Mouse (Mus musculus) natural killer cell, adult 2 months (primary cell): ENCODE data around the gene Gnb5.

ENCODE experiments used
- DNase-seq, 2 experiments: peaks; one replicate each; pipeline ENCODE4 v3.0.0; 2022; ENCODE audit warnings: low spot score in 2 of 2

The Gnb5 gene

GRCm38 (mm10) chr9:75304286-75304685 lies 1.8 kb upstream of the Gnb5 start:
- no peak for DNase-seq

DNA sequence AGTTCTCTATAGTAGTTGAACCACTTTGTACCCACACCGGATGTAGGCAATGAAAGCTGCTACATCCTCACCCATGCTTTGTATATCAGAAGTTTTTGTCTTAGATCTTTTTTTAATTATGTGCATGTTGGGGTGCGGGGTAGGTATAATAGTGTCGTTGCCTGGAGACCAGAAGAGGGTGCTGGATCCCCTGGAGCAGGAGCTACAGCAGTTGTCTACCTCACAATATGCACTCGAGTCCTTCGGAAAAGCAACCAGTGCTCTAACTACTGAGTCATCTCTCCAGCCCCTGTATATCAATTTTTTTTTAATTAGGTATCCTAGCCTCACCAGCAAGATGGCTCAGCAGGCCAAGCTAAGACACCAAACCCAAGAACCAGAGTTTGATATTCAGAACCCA lies 927 bp downstream of the Gnb5 start:
- DNase-seq = no peak

DNA sequence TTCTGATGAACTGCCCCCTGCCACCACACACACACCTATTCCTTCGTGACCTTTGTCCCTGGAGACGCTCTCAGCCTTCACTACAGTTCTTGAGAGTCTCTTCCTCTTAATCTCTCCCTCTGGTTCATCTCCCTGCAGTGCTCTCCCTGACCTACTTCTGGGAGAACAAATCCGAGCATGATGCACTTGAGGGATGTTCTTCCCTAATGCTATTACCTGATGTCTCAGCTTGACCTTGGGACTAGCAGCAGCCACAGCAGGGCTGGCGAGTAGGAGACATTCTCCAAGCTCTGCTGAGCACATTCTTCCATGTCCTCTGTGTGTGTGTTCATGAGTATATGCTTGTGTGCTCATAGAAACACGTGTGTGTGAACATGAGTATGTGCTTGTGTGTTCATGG lies 2.5 kb downstream of the Gnb5 start:
- no peak for DNase-seq

DNA sequence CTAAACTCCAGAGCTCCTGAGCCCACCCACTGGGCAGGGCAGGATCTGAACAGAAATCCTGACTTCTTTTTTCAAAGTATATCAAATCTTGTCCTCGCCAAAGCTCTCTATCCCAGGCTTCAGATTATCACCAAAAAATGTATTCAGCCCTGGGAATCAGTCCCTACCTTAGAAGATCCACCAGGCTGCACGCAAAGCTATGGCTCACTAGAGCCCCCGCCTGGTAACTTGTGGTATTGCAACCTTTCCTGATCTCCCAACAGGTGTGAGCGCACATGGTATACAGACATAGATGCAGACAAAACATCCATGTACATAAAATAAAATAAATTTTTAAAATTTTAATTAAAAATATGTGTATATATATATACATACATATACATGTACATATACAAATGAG lies 5.9 kb downstream of the Gnb5 start:
- peak; percentile 50 to 64 for DNase-seq

DNA sequence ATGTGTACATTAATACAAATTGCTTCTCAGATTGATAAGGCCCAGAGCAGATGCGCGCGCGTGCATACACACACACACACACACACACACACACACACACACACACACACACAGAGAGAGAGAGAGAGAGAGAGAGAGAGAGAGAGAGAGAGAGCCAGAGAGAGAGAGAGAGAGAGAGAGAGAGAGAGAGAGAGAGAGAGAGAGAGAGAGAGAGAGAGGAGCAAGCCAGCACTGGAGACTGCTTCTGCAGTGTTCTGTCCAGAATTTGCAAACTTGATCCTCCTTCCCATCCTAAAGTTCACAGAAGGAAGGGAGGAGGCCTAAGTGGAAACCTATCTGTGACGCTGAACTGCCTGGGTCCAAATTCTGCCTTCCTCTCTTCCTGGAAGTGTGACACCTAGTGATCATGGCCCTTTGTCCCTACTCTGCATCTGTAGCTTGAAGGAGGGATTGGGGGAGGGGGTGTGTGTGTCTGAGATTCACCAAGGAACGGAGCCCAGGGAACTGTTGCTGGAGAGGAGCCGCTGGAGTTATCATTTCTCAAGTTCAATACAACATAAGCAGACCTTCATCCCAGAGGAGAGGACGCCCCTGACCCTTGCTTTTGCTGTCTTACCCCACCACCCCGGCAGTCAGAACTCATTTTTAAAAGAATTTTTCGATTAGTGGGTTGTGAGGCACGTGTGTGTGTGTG lies 7.2 kb downstream of the Gnb5 start:
- no peak for DNase-seq

GRCm38 (mm10) chr9:75313832-75314516 lies 7.9 kb downstream of the Gnb5 start:
- peak; percentile 62 to 64 for DNase-seq

DNA sequence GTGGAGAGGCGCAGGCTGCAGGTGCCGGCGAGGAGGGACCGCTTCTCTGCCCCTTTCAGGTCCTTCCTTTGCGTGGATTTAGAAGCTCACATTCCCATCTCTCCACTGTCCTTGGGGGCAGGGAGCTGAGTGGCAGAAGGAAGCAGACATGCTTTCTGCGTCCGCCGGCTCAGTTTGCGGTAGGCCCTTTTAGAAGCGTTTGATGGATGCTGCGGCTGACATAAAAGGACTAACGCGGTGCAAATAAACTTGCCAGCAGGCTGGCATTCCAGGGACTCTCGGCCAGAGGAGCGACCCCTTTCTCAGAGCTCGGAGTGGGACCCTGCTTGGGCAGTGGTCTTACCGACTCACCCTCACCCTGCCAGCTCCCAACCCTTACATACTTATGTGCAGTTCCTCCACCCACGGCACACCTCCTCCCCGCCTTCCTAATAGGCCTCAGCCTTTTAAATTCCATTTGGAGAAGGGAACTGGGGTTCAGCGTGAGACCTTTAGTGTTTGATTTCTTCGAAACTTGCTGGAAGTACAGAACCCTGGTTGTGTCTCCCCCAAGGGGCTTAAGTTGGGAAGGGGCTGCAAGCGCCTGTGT lies 8.5 kb downstream of the Gnb5 start:
- no peak for DNase-seq

GRCm38 (mm10) chr9:75315238-75315637 lies 9.2 kb downstream of the Gnb5 start:
- DNase-seq = no peak

DNA sequence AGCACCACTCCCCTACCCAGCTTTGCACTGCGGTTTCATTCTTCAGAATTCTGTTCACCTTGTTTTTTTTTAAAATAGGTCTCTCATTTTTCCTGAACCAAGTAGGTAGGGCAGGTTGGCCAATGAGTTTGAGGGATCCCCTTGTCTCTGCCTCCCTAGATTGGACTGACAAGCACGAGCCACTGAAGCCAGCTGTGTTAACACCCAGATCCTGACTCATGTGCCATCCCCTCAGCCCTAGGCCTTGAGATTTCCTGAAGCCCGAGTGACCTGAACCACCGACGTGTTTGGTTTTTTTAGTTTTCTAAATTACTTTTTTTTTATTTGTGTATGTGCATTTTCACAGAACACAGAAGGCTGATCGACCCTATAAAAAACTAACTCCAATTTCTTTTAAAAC lies 10.7 kb downstream of the Gnb5 start:
- no peak for DNase-seq

DNA sequence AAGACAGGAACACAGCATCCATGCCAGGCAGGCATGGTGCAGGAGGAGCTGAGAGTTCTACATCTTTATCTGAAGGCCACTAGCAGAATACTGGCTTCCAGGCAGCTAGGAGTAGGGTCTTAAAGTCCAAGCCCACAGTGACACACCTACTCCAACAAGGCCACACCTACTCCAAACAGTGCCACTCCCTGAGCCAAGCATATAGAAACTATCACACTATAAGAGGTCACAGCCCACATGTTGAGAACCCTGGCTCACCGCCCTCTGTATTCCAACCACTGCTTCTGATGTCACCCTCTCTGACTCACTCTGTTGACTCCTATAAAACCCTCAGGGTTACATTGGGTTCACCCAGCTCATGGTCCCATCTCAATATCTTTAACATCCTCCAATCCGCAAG lies 12.1 kb downstream of the Gnb5 start:
- DNase-seq = no peak

- DNase-seq = no peak
These were observed 13.3 kb downstream of the Gnb5 start for GRCm38 (mm10) chr9:75319365-75319764.

- DNase-seq = no peak
These were observed 16.2 kb downstream of the Gnb5 start for GRCm38 (mm10) chr9:75322099-75322885.

DNA sequence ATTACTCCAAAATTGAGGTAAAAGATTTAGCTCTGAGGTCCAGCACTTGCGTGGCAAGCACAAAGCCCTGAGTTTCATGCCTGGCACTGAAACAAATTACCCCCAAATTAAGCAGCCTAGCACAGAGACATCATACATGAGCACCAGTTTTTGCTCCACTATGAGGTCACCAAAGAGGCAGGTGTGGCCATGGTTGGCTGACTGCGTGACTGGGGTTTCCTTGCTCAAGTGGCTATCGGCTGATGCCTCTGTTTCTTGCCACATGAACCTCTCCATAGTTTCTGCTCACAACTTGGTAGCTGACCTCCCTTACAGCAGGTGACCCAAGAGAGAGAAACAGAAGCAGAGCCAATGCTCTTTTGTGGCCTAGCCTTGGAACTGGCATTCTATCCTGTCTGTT lies 22.0 kb downstream of the Gnb5 start:
- no peak for DNase-seq

GRCm38 (mm10) chr9:75330821-75331220 lies 24.7 kb downstream of the Gnb5 start:
- DNase-seq = no peak

DNA sequence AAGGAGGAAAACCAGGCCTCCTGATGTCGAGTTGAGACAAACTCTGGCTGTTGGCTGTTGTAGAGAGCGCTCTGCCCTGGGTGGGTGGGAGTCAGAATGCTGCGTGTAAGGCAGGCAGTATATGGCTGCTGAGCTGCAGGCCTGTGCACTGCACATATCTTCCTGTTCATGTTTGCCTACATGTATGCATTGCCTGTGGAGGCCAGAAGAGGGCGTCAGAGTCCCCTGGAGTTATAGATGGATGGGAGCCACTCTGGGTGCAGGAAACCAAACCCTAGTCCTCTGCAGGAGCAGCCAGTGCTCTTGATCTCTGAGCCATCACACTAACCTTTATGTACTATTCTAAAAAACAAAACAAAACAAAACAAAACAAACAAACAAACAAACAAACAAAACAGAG lies 28.4 kb downstream of the Gnb5 start:
- no peak for DNase-seq

GRCm38 (mm10) chr9:75338016-75338415 lies 31.9 kb downstream of the Gnb5 start:
- no peak for DNase-seq

DNA sequence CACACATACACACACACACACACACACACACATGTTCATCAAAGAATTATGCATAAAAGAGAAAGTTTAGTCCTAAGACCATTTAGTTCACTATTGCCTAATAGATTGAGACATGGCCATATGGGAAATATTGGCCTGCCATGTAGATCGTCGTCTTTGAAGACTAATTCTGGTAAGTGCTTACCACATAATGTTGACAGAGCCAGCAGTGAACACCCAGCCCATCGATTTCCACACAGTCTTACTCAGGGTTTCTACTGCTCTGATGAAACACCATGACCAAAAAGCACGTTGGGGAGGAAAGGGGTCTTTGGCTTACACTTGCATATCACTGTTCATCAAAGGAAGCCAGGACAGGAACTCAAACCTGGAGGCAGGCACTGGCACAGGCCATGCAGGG lies 36.3 kb downstream of the Gnb5 start:
- no peak for DNase-seq

- no peak for DNase-seq
These were observed 41.4 kb downstream of the Gnb5 start, which contains the start of gene Bcl2l10 for GRCm38 (mm10) chr9:75347458-75347857. TSS of gene Bcl2l10 (plus strand) at chr9:75347758.

- DNase-seq = no peak
These were observed 42.0 kb downstream of the Gnb5 start for GRCm38 (mm10) chr9:75348066-75348465.

DNA sequence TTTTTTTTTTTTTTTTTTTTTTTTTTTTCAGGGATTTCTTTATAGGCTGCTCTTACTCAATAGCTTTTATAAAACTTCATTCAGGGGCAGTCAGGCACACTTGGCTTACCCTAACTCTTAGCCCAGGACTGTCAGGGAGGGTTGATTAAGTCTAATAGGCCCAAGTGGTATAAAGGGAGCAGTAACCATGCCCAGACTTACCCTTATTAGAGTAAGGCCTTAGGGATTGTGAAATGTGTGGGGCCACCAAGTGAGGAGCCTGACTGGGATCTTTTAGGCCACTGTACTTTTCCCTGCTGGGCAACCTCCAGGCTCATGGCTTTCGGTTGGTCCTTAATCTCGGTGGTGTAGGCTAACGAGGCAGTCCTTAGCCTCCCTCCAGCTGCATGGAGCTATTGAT lies 42.6 kb downstream of the Gnb5 start:
- no peak for DNase-seq

- DNase-seq = no peak
These were observed 47.0 kb downstream of the Gnb5 start for GRCm38 (mm10) chr9:75353094-75353493.

- DNase-seq = no peak
These were observed 49.7 kb downstream of the Gnb5 start for GRCm38 (mm10) chr9:75355783-75356182.
